Mouse (Mus musculus): ENCODE data around the gene Bspry. TPM values are rescaled to one million over a fixed set of nuclear protein-coding genes. Genes with fewer than 3 reads are reported as not detected.

The Bspry gene
- total and polyA plus RNA-seq, 2 experiments: 0.09 to 0.26 TPM

DNA sequence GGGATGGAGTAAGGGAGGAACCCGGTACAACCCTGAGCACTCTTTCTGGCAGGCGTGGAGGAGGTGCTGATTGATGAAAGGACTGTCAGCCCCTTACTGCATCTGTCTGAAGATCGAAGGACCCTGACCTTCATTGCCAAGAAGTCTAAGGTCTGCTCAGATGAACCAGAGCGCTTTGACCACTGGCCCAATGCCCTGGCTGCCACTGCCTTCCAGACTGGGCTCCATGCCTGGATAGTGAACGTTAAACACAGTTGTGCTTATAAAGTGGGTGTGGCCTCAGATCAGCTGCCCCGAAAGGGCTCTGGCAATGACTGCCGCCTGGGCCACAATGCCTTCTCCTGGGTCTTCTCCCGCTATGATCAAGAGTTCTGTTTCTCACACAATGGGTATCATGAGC is 16.1 kb downstream of the Bspry start:
- 15% methylated on average over 8 of the region's 8 CpGs for WGBS
- peak overlapping the region; percentile 14; the same call in 1 of the 2 replicates for H3K27ac ChIP-seq (replicated peaks; ENCODE audit: insufficient read depth, low read depth, low read length)
- H3K27me3 ChIP-seq (ENCODE audit: control insufficient read depth, insufficient read depth, low read length): no peaks in the 10 kb centered on the region
- no peaks in the 10 kb centered on the region; the same call in 1 of the 2 replicates for H3K36me3 ChIP-seq (ENCODE audit: control insufficient read depth, insufficient read depth, low read length)
- no peak overlapping the region for H3K4me3 ChIP-seq (ENCODE audit: insufficient read depth, low read depth, low read length)
- H3K79me2 ChIP-seq (ENCODE audit: control insufficient read depth, insufficient read depth, low read length): peaks cover 8% of the 10 kb centered on the region; the same call in 1 of the 2 replicates
- peak overlapping the region; percentile 1; the same call in 1 of the 2 replicates for H3K9ac ChIP-seq (ENCODE audit: low read depth, low read length)
- TF ChIP-seq POLR2A (IDR thresholded peaks at IDR 0.05; ENCODE audit: extremely low read depth, insufficient read depth, low read length) (no peak), CTCF (IDR thresholded peaks at IDR 0.05; ENCODE audit: low read depth, low read length) (no peak)
- DNase-seq (ENCODE audit: extremely low read depth, low read depth, low spot score): peak; percentile 98
- peaks cover 21% of the 10 kb centered on the region for H3K4me1 ChIP-seq (ENCODE audit: control insufficient read depth, insufficient read depth, low read length)

DNA sequence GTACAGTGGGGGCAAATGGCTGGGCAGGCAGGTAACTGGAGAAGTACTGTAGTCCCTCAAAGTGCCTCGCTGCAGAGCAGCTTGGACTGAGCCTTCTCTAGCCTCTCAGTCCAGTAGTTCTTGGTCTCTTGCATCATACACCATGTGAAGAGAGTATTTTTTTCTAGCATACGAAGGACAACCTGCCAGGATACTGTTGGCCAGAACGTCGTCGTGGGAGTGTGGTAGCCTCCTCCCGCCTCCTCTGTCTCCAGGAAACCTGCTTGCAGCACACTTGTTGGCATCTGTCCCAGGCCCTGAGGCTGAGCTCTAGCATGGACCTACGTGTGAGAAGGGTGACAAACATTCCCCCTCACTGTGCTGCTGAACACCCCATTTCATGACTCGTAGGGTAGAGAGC is 17.0 kb downstream of the Bspry start:
- Histone ChIP-seq H3K79me2 (ENCODE audit: control insufficient read depth, insufficient read depth, low read length) (peaks cover 9% of the 10 kb centered on the region; the same call in 1 of the 2 replicates), H3K27ac (replicated peaks; ENCODE audit: insufficient read depth, low read depth, low read length) (peak overlapping the region; percentile 20), H3K4me1 (ENCODE audit: control insufficient read depth, insufficient read depth, low read length) (peaks cover 22% of the 10 kb centered on the region), H3K36me3 (ENCODE audit: control insufficient read depth, insufficient read depth, low read length) (no peaks in the 10 kb centered on the region; the same call in 1 of the 2 replicates), H3K27me3 (ENCODE audit: control insufficient read depth, insufficient read depth, low read length) (no peaks in the 10 kb centered on the region), H3K9ac (ENCODE audit: low read depth, low read length) (no peak overlapping the region), H3K4me3 (ENCODE audit: insufficient read depth, low read depth, low read length) (no peak overlapping the region)
- TF ChIP-seq CTCF (IDR thresholded peaks at IDR 0.05; ENCODE audit: low read depth, low read length): no peak
- peak; percentile 95 for DNase-seq (ENCODE audit: extremely low read depth, low read depth, low spot score)
- 11% methylated on average over 8 of the region's 8 CpGs for WGBS

GRCm38 (mm10) chr4:62500799-62501198 is 20.9 kb downstream of the Bspry start:
- H3K79me2 ChIP-seq (ENCODE audit: control insufficient read depth, insufficient read depth, low read length): peaks cover 9% of the 10 kb centered on the region; the same call in 1 of the 2 replicates
- no peak for TF ChIP-seq CTCF (IDR thresholded peaks at IDR 0.05; ENCODE audit: low read depth, low read length)
- TF ChIP-seq POLR2A (IDR thresholded peaks at IDR 0.05; ENCODE audit: extremely low read depth, insufficient read depth, low read length): no peak
- no peak overlapping the region for H3K27ac ChIP-seq (replicated peaks; ENCODE audit: insufficient read depth, low read depth, low read length)
- H3K4me1 ChIP-seq (ENCODE audit: control insufficient read depth, insufficient read depth, low read length): peaks cover 30% of the 10 kb centered on the region
- 82% methylated on average over 4 of the region's 4 CpGs for WGBS
- H3K27me3 ChIP-seq (ENCODE audit: control insufficient read depth, insufficient read depth, low read length): no peaks in the 10 kb centered on the region
- no peak for DNase-seq (ENCODE audit: extremely low read depth, low read depth, low spot score)
- no peak overlapping the region for H3K4me3 ChIP-seq (ENCODE audit: insufficient read depth, low read depth, low read length)
- H3K36me3 ChIP-seq (ENCODE audit: control insufficient read depth, insufficient read depth, low read length): no peaks in the 10 kb centered on the region; the same call in 1 of the 2 replicates
- H3K9ac ChIP-seq (ENCODE audit: low read depth, low read length): no peak overlapping the region

DNA sequence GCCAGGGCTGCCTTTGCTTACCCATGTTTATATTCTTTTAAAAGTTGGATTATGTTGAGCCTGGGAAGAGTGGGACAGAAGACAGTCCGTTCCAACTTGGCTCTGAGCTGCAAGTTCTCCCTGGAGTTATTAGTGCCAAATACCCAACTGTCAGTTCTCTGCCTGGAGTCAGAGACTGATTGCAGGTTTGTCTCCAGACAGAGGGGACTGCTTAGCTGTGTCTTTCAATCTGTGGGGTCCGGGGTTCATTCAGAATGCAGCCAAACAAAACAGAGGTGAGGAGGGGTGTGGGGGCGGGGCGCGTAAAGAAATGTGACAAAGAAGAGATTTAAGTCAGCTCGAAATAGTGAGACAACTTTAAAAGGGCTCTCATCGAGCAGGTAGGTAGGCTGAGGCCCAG is 21.7 kb downstream of the Bspry start:
- Histone ChIP-seq H3K4me1 (ENCODE audit: control insufficient read depth, insufficient read depth, low read length) (peaks cover 31% of the 10 kb centered on the region), H3K9ac (ENCODE audit: low read depth, low read length) (peak overlapping the region; percentile 86), H3K27me3 (ENCODE audit: control insufficient read depth, insufficient read depth, low read length) (no peaks in the 10 kb centered on the region), H3K27ac (replicated peaks; ENCODE audit: insufficient read depth, low read depth, low read length) (peak overlapping the region; percentile 87), H3K79me2 (ENCODE audit: control insufficient read depth, insufficient read depth, low read length) (peaks cover 9% of the 10 kb centered on the region; the same call in 1 of the 2 replicates), H3K4me3 (ENCODE audit: insufficient read depth, low read depth, low read length) (peak overlapping the region; percentile 85), H3K36me3 (ENCODE audit: control insufficient read depth, insufficient read depth, low read length) (no peaks in the 10 kb centered on the region; the same call in 1 of the 2 replicates)
- DNase-seq (ENCODE audit: extremely low read depth, low read depth, low spot score): peak; percentile 90
- 1% methylated on average over 7 of the region's 7 CpGs for WGBS
- TF ChIP-seq POLR2A (IDR thresholded peaks at IDR 0.05; ENCODE audit: extremely low read depth, insufficient read depth, low read length) (no peak), CTCF (IDR thresholded peaks at IDR 0.05; ENCODE audit: low read depth, low read length) (no peak)

- 1% methylated on average over 38 of the region's 38 CpGs for WGBS
- DNase-seq (ENCODE audit: extremely low read depth, low read depth, low spot score): peak; percentile 94
- H3K79me2 ChIP-seq (ENCODE audit: control insufficient read depth, insufficient read depth, low read length): peaks cover 9% of the 10 kb centered on the region; the same call in 1 of the 2 replicates
- peak overlapping the region; percentile 89 for H3K27ac ChIP-seq (replicated peaks; ENCODE audit: insufficient read depth, low read depth, low read length)
- TF ChIP-seq POLR2A (IDR thresholded peaks at IDR 0.05; ENCODE audit: extremely low read depth, insufficient read depth, low read length) (peak; percentile 77), CTCF (IDR thresholded peaks at IDR 0.05; ENCODE audit: low read depth, low read length) (no peak)
- peak overlapping the region; percentile 86 for H3K9ac ChIP-seq (ENCODE audit: low read depth, low read length)
- no peaks in the 10 kb centered on the region for H3K27me3 ChIP-seq (ENCODE audit: control insufficient read depth, insufficient read depth, low read length)
- H3K36me3 ChIP-seq (ENCODE audit: control insufficient read depth, insufficient read depth, low read length): no peaks in the 10 kb centered on the region; the same call in 1 of the 2 replicates
- H3K4me3 ChIP-seq (ENCODE audit: insufficient read depth, low read depth, low read length): peak overlapping the region; percentile 85
- H3K4me1 ChIP-seq (ENCODE audit: control insufficient read depth, insufficient read depth, low read length): peaks cover 30% of the 10 kb centered on the region
These were observed 22.3 kb downstream of the Bspry start for GRCm38 (mm10) chr4:62501964-62502732.

- peaks cover 1% of the 10 kb centered on the region; the same call in 1 of the 2 replicates for H3K36me3 ChIP-seq (ENCODE audit: control insufficient read depth, insufficient read depth, low read length)
- TF ChIP-seq POLR2A (IDR thresholded peaks at IDR 0.05; ENCODE audit: extremely low read depth, insufficient read depth, low read length) (no peak), CTCF (IDR thresholded peaks at IDR 0.05; ENCODE audit: low read depth, low read length) (no peak)
- peak overlapping the region; percentile 89 for H3K27ac ChIP-seq (replicated peaks; ENCODE audit: insufficient read depth, low read depth, low read length)
- peak overlapping the region; percentile 25; the same call in 1 of the 2 replicates for H3K9ac ChIP-seq (ENCODE audit: low read depth, low read length)
- WGBS: 7% methylated on average over 7 of the region's 7 CpGs
- H3K27me3 ChIP-seq (ENCODE audit: control insufficient read depth, insufficient read depth, low read length): no peaks in the 10 kb centered on the region
- peaks cover 29% of the 10 kb centered on the region for H3K4me1 ChIP-seq (ENCODE audit: control insufficient read depth, insufficient read depth, low read length)
- peak; percentile 95 for DNase-seq (ENCODE audit: extremely low read depth, low read depth, low spot score)
- H3K4me3 ChIP-seq (ENCODE audit: insufficient read depth, low read depth, low read length): no peak overlapping the region
- peaks cover 9% of the 10 kb centered on the region; the same call in 1 of the 2 replicates for H3K79me2 ChIP-seq (ENCODE audit: control insufficient read depth, insufficient read depth, low read length)
These were observed 23.1 kb downstream of the Bspry start for GRCm38 (mm10) chr4:62502969-62503368.

Data from liver, adult 2 months (tissue).